Mouse (Mus musculus): ENCODE measurements around the gene Fam214b. TPM values are rescaled to one million over a fixed set of nuclear protein-coding genes. Genes with fewer than 3 reads are reported as not detected.

Fam214b gene
- polyA plus RNA-seq (2014; fragmentation: Nextera tagmentation; extraction: Ambion mirVana) = 9.5 TPM in 2 replicates

DNA sequence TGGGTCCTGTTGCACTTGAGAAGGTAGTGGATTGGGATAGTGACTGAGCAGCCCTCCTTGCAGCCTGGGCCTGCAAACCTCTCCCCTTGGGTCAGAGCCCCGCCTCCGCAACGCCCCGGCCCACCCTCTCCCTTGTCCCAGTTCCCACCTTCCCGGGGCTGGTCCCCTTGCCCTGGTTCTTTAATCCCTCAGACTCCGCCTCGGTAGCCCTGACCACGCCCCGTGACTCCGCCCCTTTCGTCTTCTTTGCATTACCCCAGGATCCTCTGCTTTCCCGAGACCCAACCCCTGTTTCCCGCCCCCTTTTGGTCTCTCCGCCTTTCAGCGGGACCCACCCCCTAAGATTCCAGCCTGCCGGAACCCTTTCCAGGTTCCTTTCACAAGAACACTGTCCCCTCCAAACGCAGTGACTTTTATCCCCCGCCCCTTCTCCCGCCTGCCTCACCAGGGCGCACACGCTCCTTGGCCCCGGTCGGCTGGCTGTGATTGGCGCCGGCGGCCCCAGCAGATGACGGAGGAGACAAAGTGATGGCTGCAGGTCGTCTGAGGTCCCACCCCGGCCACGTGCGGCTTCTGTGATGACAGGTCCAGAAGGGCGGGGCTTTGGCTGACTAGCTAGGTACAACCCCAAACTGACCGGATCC lies at the start of gene Fam214b:
Fam214b (minus strand) TSS at position 562 of the 644 bp plus-strand sequence.
- H3K4me3 ChIP-seq (ENCODE audit: low read depth, low read length) = peak within 1 kb of the TSS; percentile 54
- H3K27ac ChIP-seq (replicated peaks; ENCODE audit: low read depth, low read length) = peak within 1 kb of the TSS; percentile 71
- peaks cover 17% of the 10 kb centered on the region; the same call in 1 of the 2 replicates for H3K4me1 ChIP-seq (ENCODE audit: control insufficient read depth, insufficient read depth, low read length)
- no peaks in the 10 kb centered on the region for H3K9me3 ChIP-seq (ENCODE audit: control insufficient read depth, low read length)
- under 1% methylated on average over 30 of the region's 33 CpGs for WGBS
- DNase-seq (ENCODE audit: low spot score) (peak; percentile 98), ATAC-seq (ENCODE audit: low read depth) (peak; percentile 93)
- no peaks in the 10 kb centered on the region for H3K36me3 ChIP-seq (ENCODE audit: control insufficient read depth, insufficient read depth, low read length)
- peak within 1 kb of the TSS; percentile 63 for H3K9ac ChIP-seq (ENCODE audit: low read depth, low read length)
- peak within 1 kb of the TSS; percentile 76 for H3K4me2 ChIP-seq (ENCODE audit: low read depth, low read length)
- no peaks in the 10 kb centered on the region for H3K27me3 ChIP-seq (replicated peaks; ENCODE audit: control insufficient read depth, insufficient read depth, low read length)

DNA sequence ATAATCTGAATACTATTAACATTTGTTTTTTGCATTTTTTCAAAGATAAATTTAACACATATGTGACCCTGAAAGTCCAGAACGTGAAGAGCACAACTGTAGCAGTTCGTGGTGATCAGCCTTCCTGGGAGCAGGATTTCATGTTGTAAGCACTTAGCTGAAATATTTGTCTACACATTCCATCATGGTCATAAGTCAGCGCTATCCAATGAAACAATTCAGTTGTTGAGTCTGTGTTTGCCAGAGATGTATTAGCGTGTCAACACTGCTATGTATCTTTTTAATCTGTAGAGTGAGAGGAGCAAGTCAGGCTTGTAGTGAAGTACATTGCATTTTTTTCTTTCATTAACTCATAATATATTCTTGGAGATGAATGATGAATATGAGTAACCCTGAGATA lies 45.2 kb upstream of the Fam214b start:
- Histone ChIP-seq H3K9ac (ENCODE audit: low read depth, low read length) (no peak overlapping the region), H3K36me3 (ENCODE audit: control insufficient read depth, insufficient read depth, low read length) (no peaks in the 10 kb centered on the region), H3K9me3 (ENCODE audit: control insufficient read depth, low read length) (no peaks in the 10 kb centered on the region), H3K27ac (replicated peaks; ENCODE audit: low read depth, low read length) (no peak overlapping the region), H3K4me3 (ENCODE audit: low read depth, low read length) (no peak overlapping the region), H3K27me3 (replicated peaks; ENCODE audit: control insufficient read depth, insufficient read depth, low read length) (no peaks in the 10 kb centered on the region), H3K4me1 (ENCODE audit: control insufficient read depth, insufficient read depth, low read length) (no peaks in the 10 kb centered on the region), H3K4me2 (ENCODE audit: low read depth, low read length) (no peak overlapping the region)
- ATAC-seq (ENCODE audit: low read depth) (no peak), DNase-seq (ENCODE audit: low spot score) (peak; percentile 35)
- WGBS = 47% methylated on average over 4 of the region's 4 CpGs

DNA sequence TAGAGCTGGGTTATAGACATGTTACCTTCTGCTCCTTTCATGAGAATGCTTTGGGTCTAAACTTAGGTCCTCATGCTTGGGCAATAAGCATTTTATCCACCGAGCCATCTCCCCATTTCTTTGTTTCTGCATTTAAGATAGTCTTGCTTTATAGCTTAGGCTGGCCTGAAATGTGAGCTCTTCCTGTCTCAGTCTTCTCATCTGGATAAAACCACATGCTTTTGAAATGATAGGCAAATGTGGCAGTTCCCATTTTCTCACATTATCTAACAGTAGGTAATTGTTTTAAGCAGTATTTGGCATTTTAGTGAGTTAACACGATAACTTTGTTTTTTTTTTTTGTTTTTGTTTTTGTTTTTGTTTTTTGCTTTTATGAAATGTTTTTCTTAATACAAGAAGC lies 43.9 kb upstream of the Fam214b start:
- no peaks in the 10 kb centered on the region for H3K4me1 ChIP-seq (ENCODE audit: control insufficient read depth, insufficient read depth, low read length)
- ATAC-seq (ENCODE audit: low read depth) = no peak

DNA sequence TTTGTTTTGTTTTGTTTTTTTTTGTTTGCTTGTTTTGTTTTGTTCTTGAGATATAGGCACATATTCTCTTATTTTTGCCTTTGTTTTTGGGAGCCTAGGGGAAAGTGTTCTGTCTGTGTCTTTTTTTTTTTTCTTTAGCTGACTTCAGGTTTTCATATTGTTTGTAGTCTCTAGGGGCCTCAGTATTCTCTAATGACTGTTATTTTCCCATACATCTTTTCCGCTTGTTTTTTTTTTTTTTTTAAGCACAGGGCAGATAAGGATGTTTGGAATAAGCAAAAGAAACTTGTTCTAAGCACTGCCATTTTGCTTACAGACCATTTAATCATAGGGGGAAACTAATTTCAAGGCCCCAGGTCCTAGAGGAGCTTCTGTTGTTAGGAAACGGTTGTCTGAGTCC lies 36.4 kb upstream of the Fam214b start:
- Histone ChIP-seq H3K4me1 (ENCODE audit: control insufficient read depth, insufficient read depth, low read length) (no peaks in the 10 kb centered on the region; the same call in 1 of the 2 replicates), H3K4me2 (ENCODE audit: low read depth, low read length) (no peak overlapping the region), H3K27me3 (replicated peaks; ENCODE audit: control insufficient read depth, insufficient read depth, low read length) (no peaks in the 10 kb centered on the region), H3K9me3 (ENCODE audit: control insufficient read depth, low read length) (no peaks in the 10 kb centered on the region), H3K4me3 (ENCODE audit: low read depth, low read length) (no peak overlapping the region), H3K9ac (ENCODE audit: low read depth, low read length) (no peak overlapping the region), H3K27ac (replicated peaks; ENCODE audit: low read depth, low read length) (no peak overlapping the region), H3K36me3 (ENCODE audit: control insufficient read depth, insufficient read depth, low read length) (no peaks in the 10 kb centered on the region)
- 68% methylated on average over 2 of the region's 2 CpGs for WGBS
- DNase-seq (ENCODE audit: low spot score) = no peak
- no peak for ATAC-seq (ENCODE audit: low read depth)

More for the DNA sequence above, 43.9 kb upstream of the Fam214b start:
- Histone ChIP-seq H3K27ac (replicated peaks; ENCODE audit: low read depth, low read length) (no peak overlapping the region), H3K36me3 (ENCODE audit: control insufficient read depth, insufficient read depth, low read length) (no peaks in the 10 kb centered on the region), H3K9me3 (ENCODE audit: control insufficient read depth, low read length) (no peaks in the 10 kb centered on the region), H3K4me3 (ENCODE audit: low read depth, low read length) (no peak overlapping the region), H3K9ac (ENCODE audit: low read depth, low read length) (no peak overlapping the region), H3K27me3 (replicated peaks; ENCODE audit: control insufficient read depth, insufficient read depth, low read length) (no peaks in the 10 kb centered on the region), H3K4me2 (ENCODE audit: low read depth, low read length) (no peak overlapping the region)
- WGBS = 86% methylated on average over 2 of the region's 2 CpGs
- DNase-seq (ENCODE audit: low spot score) = no peak

DNA sequence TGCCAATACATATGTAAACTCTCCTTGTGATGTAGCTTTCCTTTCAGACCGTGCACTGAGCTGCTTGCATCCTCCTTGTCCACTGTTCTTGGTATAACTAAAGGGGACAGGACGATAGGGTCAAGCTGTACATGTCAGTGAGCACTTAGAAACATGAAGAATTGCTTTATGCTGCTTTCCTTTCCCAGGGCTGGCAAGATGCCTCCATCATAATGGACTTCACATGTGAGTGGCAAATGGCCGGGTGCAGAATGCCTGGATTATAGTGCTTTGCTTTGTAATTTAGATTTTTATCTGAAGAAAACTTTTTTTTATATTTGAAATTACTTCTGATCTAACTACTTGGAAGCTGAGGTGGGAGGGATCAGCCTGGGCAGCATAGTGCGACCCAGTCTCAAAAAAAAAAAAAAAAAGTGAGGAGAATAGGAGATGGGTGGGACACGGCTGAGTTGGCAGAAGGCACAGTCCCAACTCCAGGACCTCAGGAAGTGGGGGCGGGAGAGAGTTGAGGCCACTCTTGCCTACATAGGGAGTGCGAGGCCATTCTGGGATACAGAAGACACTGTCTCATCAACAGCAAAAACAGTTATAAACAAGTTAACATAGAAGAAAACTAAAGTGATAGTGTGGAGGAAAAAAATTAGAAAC lies 32.2 kb upstream of the Fam214b start:
- DNase-seq (ENCODE audit: low spot score) (peak; percentile 48), ATAC-seq (ENCODE audit: low read depth) (no peak)
- Histone ChIP-seq H3K36me3 (ENCODE audit: control insufficient read depth, insufficient read depth, low read length) (no peaks in the 10 kb centered on the region), H3K4me2 (ENCODE audit: low read depth, low read length) (no peak overlapping the region), H3K27me3 (replicated peaks; ENCODE audit: control insufficient read depth, insufficient read depth, low read length) (no peaks in the 10 kb centered on the region), H3K27ac (replicated peaks; ENCODE audit: low read depth, low read length) (no peak overlapping the region), H3K9me3 (ENCODE audit: control insufficient read depth, low read length) (no peaks in the 10 kb centered on the region), H3K4me1 (ENCODE audit: control insufficient read depth, insufficient read depth, low read length) (no peaks in the 10 kb centered on the region; the same call in 1 of the 2 replicates), H3K9ac (ENCODE audit: low read depth, low read length) (no peak overlapping the region), H3K4me3 (ENCODE audit: low read depth, low read length) (no peak overlapping the region)
- WGBS = 43% methylated on average over 7 of the region's 7 CpGs

DNA sequence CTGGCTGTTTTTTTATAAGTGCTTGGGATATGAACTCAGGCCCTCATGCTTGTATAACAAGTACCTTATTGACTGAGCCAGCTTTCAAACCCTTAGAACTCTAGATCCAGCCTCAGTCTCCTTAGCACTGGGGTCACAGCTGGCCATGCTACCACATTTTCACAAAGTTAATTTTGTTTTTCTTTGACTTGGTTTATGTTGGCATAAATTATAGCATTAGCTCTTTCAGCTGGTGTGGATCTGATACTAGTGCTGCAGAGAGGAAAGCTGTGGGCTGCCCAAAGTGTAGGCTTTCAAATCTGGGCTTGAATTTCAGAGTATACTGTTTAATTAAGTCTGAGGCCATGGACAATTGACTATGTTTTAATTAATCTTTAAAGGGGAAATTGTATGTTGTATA lies 28.9 kb upstream of the Fam214b start:
- ATAC-seq (ENCODE audit: low read depth) = no peak

DNA sequence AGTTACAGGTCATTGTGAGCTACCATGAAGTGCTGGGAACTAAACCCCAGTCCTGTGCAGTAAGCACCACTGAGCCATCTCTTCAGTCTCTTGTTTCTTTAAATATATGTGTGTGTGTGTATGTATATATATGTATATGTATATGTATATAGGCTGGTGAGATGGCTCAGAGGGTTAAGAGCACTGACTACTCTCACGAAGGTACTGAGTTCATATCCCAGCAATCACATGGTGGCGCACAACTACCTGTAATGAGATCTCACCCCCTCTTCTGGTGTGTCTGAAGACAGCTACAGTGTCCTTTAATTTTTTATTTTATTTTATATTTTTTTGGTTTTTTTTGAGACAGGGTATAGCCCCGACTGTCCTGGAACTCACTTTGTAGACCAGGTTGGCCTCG lies 19.5 kb upstream of the Fam214b start:
- H3K4me3 ChIP-seq (ENCODE audit: low read depth, low read length) = no peak overlapping the region
- peaks cover 9% of the 10 kb centered on the region; the same call in 1 of the 2 replicates for H3K27me3 ChIP-seq (replicated peaks; ENCODE audit: control insufficient read depth, insufficient read depth, low read length)
- no peaks in the 10 kb centered on the region for H3K9me3 ChIP-seq (ENCODE audit: control insufficient read depth, low read length)
- WGBS = 93% methylated on average over 4 of the region's 4 CpGs
- no peaks in the 10 kb centered on the region for H3K36me3 ChIP-seq (ENCODE audit: control insufficient read depth, insufficient read depth, low read length)
- no peak overlapping the region for H3K27ac ChIP-seq (replicated peaks; ENCODE audit: low read depth, low read length)
- no peak overlapping the region for H3K9ac ChIP-seq (ENCODE audit: low read depth, low read length)
- H3K4me1 ChIP-seq (ENCODE audit: control insufficient read depth, insufficient read depth, low read length) = no peaks in the 10 kb centered on the region
- no peak for DNase-seq (ENCODE audit: low spot score)
- ATAC-seq (ENCODE audit: low read depth) = no peak
- no peak overlapping the region for H3K4me2 ChIP-seq (ENCODE audit: low read depth, low read length)

More for the DNA sequence above, 28.9 kb upstream of the Fam214b start:
- no peaks in the 10 kb centered on the region for H3K36me3 ChIP-seq (ENCODE audit: control insufficient read depth, insufficient read depth, low read length)
- DNase-seq (ENCODE audit: low spot score) = no peak
- no peak overlapping the region for H3K4me3 ChIP-seq (ENCODE audit: low read depth, low read length)
- no peaks in the 10 kb centered on the region for H3K27me3 ChIP-seq (replicated peaks; ENCODE audit: control insufficient read depth, insufficient read depth, low read length)
- no peaks in the 10 kb centered on the region; the same call in 1 of the 2 replicates for H3K4me1 ChIP-seq (ENCODE audit: control insufficient read depth, insufficient read depth, low read length)
- no peak overlapping the region for H3K9ac ChIP-seq (ENCODE audit: low read depth, low read length)
- H3K9me3 ChIP-seq (ENCODE audit: control insufficient read depth, low read length) = no peaks in the 10 kb centered on the region
- H3K4me2 ChIP-seq (ENCODE audit: low read depth, low read length) = no peak overlapping the region
- no peak overlapping the region for H3K27ac ChIP-seq (replicated peaks; ENCODE audit: low read depth, low read length)

DNA sequence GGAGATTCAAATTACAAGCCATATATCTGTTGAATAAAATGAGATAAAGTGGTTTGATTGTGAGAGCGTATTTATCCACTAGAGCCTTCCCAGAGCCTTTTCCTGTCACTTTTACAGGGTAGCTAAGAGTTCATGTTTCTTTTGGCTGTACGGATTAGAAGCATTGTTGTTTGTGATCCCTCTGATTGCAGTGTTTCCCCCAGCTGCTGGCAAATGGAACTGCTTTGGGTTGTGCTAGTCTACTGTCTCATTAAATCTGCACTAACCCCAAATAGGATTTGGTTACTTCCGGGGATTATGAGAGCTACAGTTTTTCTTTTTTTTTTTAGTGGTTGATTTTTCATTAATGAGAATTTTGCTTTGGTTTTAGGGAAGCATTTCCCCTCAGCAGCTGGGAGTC lies 14.3 kb upstream of the Fam214b start:
- no peak overlapping the region for H3K27ac ChIP-seq (replicated peaks; ENCODE audit: low read depth, low read length)
- ATAC-seq (ENCODE audit: low read depth) = no peak
- H3K36me3 ChIP-seq (ENCODE audit: control insufficient read depth, insufficient read depth, low read length) = no peaks in the 10 kb centered on the region
- H3K4me2 ChIP-seq (ENCODE audit: low read depth, low read length) = no peak overlapping the region
- peaks cover 5% of the 10 kb centered on the region; the same call in 1 of the 2 replicates for H3K4me1 ChIP-seq (ENCODE audit: control insufficient read depth, insufficient read depth, low read length)
- peak; percentile 61 for DNase-seq (ENCODE audit: low spot score)
- peaks cover 23% of the 10 kb centered on the region for H3K27me3 ChIP-seq (replicated peaks; ENCODE audit: control insufficient read depth, insufficient read depth, low read length)
- 35% methylated on average over 3 of the region's 3 CpGs for WGBS
- no peak overlapping the region for H3K4me3 ChIP-seq (ENCODE audit: low read depth, low read length)
- H3K9ac ChIP-seq (ENCODE audit: low read depth, low read length) = no peak overlapping the region
- H3K9me3 ChIP-seq (ENCODE audit: control insufficient read depth, low read length) = no peaks in the 10 kb centered on the region
